Mouse (Mus musculus): ENCODE data around the gene Hoxa11. TPM values are rescaled to one million over a fixed set of nuclear protein-coding genes. Genes with fewer than 3 reads are reported as not detected.

The Hoxa11 gene
- total RNA-seq (2021), result not detected

DNA sequence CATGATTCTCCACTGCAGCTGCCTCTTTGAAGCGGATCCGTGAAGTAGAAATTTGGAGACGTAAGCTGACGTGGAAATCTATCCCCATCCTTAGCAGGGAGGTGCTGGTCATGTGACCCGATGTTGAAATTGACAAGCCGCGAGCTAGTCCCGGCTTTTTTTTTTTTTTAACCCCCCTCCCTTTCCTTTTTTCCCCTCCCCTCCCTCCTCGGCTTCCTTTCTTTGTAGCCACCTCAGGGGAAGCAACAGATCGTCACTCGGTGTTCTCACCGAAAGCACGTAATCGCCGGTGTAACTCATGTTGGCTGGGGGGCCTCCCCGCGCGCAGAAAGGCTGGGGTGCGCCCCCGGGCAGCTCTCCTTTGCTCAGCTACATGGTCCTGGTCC lies at the start of gene Hoxa11:
Hoxa11 (minus strand) TSS at position 54 of the 386 bp plus-strand sequence.
- intact Hi-C loops (cut with DNase I), result no loop called here
- no peak for DNase-seq

DNA sequence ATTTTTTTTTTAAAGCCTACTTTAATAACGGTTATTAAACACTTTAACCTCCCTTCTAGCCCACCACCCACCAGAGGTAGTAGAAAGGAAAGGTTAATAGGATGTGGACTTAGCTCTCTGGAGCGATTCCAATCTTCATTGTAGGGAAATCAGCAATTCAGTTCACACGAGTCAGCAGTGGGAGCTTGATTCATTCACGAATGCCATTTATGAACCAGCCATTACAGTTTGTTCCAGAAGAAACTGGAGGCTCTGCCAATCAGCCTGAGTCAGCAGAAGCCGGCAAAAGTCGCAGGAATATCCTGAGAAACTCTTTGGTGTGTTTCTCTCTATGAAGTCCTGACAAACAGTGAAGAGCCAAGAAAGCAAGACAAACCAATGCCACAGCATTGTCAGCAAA lies 49.0 kb upstream of the Hoxa11 start:
- intact Hi-C loops (cut with DNase I), result no loop called here
- DNase-seq, result no peak

DNA sequence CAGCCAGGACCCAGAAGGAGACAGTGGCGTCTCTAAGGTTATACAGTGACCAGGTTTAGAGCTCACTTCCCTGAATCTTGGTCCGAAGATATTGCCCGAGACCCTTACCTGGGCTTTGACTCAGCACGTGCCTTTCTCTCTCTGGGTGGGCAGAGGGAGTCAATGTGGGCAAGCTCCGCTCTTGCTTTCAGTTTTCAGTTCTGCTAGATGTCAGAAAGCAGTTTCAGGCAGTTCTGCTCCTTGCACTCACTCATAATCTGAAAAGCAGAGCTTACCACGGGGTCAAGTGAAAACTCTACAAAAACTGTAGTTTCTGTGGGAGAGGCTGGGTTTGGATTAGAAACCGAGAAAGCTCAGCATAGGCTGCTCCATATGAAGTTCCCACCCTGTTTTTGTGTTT lies 46.7 kb upstream of the Hoxa11 start:
- intact Hi-C loops (cut with DNase I), result no loop called here
- no peak for DNase-seq

DNA sequence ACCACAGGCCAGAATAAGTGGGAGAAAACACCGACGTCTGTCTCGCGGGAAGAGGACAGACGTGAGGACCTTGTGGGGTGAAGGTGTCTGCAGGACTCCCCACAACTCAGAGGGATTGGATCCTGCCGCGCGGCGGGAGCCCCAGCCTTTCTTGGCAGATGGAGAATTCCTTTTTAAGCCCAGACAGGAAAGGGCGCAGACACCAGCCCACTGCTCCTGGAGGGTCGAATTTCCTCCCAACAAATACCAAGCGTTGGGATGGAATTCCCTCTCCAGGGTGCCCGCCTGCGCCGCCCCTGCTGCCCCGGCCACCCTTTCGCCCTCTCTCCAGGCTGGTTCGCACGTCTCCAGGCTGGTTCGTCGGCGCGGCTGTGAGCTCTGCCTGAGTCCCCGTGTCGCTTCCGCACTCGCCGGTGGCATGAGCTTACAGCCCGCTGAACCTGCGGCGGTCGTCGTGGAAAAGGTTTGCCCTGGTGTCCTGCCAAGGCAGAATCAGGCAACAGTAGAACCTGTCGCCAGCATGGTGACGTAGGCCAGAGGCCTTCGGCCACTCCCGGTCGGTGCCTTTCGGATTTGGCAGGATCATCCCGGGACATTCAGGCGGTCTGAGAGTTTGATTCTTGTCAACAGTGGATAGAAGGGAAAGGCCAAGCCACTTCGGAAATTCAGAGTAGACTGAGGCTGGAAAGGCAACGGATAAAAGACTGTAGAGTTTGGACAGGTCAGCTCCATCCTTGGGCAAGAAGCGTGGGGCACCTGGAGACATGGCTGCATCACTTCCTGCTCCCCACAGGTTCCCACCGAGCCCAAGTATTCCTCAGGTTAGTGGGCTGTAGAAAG lies 45.6 kb upstream of the Hoxa11 start:
- intact Hi-C loops (cut with DNase I), result no loop called here
- DNase-seq, result no peak

DNA sequence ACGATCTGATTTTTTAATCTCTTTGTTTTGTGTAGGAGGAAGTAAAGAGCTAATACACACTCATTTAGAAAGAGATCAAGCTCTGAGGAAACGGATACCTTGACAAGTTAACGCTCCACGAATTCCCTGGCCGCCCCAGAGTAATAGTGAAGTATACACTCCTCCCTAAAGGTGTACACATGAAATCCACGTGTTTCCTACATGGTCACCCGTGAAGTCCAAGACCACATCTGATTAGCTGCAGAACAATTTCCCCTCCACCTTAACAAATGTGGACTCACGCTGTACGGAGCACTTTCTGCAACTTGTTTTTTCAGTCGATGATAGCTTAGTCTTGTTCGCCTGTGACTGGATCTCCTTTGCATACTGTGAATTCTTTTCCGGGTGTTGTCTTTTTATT lies 44.6 kb upstream of the Hoxa11 start:
- intact Hi-C loops (cut with DNase I), result no loop called here
- no peak for DNase-seq

DNA sequence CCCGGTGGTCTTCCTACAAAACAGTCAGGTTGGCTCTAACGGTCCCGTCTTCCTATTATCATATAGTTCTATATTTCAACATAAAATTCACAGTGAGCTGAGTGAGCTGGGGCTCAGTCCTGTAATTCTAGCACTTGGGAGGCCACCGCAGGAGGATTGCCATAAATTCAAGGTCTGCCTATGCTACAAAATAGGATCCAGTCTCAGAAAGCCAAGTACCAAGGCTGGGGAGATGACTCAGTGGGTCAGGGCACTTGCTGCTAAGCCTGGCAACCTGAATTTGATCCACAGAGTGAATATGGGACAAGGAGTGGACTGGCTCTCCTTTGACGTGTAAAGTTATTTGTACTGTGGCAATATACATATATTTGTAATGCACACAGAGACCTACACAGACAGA lies 38.3 kb upstream of the Hoxa11 start:
- intact Hi-C loops (cut with DNase I), result no loop called here
- no peak for DNase-seq

DNA sequence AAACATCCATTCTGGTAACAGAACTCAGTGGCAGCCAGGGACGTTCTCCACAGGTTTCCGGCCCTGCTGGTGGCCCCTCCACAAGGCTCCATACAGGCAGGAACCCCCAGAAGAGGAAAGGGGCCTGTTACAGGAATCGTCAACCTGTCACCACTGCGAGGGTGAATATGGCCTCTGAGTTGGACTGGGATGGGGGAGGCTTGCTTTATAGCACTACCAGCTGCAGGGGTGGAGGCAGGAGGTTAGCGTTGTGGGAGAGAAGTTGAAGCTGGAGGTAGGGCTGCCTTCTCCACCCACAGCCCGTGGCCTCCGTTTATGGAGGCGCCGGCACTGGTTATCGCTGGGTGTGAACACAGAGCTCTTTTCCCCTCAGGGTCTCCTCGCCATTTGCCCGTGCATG lies 35.5 kb upstream of the Hoxa11 start:
- intact Hi-C loops (cut with DNase I), result no loop called here
- no peak for DNase-seq

DNA sequence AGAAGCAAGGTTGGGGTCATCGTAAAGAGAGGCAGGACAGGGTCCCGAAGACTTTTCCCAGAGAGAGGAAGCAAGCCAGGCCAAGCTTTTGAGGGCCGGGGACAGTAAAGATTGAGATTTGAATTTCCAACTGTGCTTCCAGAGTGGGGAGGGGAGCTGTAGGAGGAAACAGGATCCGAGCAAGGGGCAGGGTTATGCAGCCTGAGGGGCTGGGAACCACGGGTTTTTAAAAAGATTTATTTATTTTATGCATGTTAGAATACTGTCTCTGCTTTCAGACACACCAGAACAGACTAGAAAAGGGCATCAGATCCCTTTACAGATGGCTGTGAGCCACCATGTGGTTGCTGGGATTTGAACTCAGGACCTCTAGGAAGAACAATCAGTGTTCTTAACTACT lies 31.3 kb upstream of the Hoxa11 start:
- intact Hi-C loops (cut with DNase I), result no loop called here
- DNase-seq, result no peak

DNA sequence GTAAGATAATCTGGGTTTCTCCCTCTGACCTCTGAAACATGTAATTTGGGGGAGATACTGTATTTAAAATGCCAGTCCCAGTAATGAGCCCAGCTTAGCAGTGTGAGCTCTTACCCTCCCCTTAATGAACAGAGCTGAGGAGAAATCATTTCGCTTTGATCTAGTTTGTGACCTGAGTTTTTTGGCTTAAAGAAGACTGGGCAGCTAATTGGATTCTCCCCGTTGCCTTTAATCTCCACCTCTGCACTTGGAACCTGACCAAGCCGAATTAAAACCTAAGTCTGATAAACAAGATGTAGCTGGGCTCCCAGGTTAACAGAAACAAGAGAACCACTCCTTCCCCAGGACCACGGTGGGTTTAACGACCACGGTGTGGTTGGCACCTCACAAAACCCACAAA lies 30.8 kb upstream of the Hoxa11 start:
- DNase-seq, result no peak
- intact Hi-C loops (cut with DNase I), result no loop called here

DNA sequence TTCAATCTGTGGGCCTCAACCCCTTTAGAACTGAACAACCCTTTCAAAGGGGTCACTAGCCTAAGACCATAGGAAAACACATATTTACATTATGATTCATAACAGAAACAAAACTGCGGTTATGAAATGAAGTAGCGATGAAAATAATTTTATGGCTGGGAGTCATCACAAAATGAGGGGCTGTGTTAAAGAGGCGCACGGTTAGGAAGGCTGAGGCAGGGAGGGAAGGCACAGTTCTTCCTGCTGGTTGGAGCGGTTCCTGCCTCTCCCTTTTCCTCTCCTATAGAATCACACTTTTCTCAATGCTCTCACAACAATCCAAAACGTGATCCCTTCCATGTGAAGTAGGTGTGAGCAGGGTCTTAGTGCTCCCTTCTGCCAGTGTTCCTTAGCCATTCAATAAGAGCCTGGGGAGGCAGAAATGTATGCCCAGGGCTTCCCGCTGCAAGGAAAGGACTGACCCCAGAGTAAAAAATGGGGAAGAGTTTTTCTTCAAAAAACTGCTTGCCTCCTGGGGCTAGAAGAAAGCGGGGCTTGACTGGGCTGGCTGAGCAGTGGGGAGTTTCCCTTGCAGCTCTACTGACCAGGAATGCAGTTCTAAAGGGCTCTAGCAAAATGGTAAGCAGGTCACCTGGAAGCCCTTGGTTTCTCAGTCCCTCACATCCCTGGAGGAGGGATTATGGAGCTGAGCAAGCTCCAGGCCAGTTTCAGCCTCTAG lies 30.1 kb upstream of the Hoxa11 start:
- intact Hi-C loops (cut with DNase I), result no loop called here

DNA sequence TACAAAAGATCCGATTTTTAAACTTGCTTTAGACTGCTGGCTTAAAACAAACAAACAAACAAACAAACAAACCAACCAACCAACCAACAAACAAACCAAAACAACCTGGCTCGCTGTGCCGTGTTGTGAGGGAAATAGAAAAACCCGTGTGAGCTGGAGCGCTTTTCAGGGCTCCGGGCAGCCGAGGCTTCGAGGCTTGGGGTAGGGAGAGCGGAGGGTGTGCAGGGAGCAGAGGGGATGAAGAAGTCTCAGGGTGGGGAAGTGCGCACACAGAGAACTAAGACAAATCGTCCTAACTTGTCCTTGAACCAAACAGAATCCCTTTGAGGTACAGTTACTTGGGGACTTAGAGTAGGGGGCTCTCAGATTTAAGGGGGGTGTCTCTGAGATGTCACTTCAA lies 29.0 kb upstream of the Hoxa11 start:
- no peak for DNase-seq
- intact Hi-C loops (cut with DNase I), result loop anchor here (5.0 kb wide), 2 partner anchors 453 to 563 kb away; no protein-coding TSS in a partner anchor

More for the DNA sequence above, 30.1 kb upstream of the Hoxa11 start:
- DNase-seq, result no peak

DNA sequence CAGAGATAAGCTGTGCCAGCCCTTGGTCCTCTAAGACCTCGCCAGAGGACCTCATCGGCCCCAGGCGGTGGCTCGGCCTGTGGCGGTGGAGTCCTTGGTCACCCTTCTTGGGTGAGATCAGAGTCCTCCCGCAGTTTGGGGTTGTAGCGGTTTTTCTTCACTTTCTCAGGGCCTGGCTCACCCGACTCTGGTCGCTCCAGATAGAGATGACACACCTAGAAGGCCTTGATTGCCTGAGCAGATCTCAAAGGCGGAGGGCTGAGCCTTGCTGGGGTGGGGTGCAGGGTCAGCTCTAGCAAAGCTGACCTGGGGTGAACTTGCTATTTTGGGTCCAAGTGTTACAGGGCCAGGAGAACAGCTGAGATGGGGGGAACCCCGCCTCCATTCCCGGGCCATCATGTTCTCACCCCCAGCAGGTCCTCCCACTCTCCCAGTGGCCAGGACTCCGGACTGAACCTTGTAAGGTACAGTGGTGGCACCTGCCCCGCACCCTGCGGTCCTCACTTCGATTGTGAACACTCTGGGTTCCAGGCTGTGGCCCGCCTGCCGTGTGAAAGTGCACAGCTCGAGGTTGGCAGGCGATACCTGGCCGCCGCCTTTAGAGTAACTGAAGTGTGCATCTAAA lies 28.2 kb upstream of the Hoxa11 start:
- intact Hi-C loops (cut with DNase I), result loop anchor here (5.0 kb wide), 2 partner anchors 454 to 564 kb away; no protein-coding TSS in a partner anchor
- no peak for DNase-seq

DNA sequence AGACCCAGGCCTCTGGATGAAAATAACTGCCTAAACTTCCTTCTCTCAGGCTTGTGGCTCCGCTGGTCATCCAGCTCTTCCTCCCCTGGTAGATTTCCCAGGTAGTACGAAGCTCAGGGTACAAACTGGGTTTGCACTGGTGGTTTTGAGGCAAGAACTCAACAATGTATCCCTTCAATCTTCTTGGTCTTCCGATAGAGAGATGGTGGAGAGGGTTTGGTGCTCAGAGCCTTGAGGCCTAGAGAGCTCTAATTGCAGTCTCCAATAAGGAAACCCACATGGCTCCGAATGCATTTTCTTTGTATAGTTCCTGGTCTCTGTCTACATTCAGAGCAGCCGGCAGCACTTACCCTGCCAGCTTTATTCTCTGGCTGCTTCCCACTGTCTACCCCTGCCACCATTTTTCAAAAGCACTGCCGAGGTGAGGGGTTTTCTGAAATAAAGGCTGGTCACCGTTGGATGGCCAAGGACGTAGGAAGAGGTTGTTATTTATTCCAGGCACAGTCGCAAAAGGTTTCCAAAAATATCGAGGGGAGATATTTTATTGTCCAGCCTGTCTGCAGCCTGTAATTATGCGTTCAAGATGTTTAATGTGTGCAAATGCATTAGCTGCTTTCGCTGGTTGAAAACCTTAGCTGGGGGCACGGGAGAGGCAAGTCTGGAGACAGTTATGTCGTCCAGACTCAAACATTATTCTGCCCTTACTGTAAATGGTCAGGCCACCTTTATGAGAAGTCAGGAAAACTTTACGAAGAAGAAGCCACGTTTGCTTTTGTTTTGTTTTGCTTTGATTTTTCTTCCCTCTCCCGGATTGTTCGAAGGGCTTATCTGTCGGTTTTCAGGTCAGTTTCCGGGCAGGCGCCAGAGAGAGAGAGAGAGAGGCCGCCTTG lies 27.4 kb upstream of the Hoxa11 start:
- no peak for DNase-seq
- intact Hi-C loops (cut with DNase I), result loop anchor here (5.0 kb wide), 2 partner anchors 454 to 564 kb away; no protein-coding TSS in a partner anchor

DNA sequence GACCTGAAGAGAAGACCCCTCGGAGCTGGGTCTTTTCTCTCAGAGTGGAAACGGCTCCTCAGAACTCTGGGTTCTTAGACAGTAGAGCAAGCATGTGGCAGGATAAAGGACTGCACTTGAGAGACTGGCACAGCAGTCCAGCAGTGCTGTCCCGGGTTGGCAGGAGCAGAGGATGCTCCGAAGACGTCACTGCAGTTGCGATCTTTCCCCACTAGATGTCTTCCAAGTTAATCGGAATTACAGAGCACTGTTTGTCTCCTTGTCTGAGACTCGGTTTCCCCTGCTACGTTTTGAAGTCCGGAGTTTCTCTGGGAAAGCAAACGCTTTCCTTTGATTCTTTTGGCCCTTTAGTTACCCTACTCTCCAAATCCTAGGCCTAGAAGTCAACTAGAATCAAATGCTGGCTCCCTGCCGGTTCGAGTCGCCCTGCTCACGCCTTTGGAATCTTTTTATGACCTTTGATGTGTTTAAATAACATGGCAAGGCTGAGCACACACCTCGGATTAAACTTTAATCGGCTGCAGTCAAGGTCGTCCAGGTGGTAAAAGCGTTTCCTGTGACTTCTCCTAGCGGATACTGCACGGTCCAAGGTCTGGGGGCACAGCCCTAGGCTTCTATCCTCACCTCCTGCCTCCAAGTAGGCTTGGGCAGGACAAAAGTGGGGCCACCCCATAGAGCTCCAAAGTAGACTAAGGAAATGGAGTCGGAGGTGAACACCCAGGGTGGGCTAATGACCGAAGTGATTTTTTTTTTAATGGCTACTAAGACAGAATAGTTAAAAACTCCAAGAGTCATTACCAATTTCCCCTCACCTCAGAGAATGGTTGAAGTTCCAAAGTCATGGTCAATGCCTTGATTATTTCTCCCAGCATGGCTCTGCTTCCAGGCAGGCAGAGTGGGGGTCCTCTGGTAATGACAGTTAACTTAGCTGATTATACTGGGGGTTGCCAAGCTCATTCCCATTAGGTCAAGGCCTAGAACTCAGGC lies 25.2 kb upstream of the Hoxa11 start:
- intact Hi-C loops (cut with DNase I), result loop anchor here (1.0 to 5.0 kb wide), 3 partner anchors 307 to 567 kb away; no protein-coding TSS in a partner anchor
- peak in 1 of 2 experiments; percentile 76 for DNase-seq

DNA sequence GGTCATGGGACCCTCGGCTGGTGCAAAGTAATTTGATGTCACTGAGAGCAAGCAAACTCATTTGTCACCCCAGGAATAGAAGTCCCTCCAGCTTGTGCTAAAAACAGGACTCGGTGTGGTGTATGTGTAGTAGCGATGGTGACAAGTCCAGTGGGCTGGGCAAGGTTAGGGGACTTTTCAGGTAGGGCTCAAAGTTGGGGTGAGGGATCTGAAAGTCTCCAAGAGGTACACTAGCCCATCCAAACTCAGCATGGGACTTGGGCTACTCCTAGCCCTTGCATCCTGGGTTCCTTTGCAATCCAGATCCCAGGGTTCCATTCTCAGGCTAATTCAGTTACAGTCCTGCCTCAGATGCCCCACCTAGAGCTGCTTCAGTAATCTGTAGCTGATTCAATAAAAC lies 23.1 kb upstream of the Hoxa11 start:
- no peak for DNase-seq
- intact Hi-C loops (cut with DNase I), result loop anchor here (10.0 kb wide), 1 partner anchor 46 kb away; the partner anchor contains the start of gene Evx1

DNA sequence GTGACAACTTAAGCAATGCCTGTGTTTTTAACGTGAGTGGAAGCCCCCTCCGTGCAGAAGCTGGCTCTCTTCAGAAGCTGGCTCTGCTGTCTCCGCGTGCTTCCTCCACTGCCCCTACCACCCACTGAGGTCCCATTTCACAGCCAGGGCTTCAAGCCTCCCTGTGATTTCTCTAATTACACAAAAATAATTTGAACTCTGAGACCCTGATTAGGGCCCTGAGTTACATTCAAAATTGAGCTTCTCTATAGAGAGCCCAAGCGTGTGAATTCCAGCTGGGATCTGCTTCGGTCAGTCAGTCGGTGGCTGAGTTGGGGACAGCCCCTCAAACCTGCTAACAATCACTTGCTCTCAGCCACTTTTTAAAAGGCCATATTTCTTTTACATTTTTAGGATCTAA lies 22.7 kb upstream of the Hoxa11 start:
- DNase-seq, result no peak
- intact Hi-C loops (cut with DNase I), result loop anchor here (10.0 kb wide), 1 partner anchor 46 kb away; the partner anchor contains the start of gene Evx1

DNA sequence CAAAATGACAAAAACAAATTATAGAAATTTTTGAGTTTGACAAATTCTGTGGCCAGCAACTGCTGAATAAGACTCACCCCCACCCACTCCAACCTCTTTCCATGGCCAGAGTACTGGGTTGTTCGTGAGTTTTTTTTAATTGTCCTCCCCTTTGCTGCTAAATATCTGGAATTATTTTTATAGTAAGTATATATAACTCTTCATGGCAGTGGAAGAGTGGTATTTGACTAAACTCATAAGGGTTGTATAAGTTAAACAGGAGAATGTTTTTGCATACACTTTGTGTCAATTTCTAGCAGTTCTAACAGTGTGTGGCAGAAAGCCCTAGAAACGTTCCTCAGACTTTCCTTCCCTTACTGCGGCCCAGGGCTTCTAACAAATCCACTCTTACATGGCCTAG lies 22.1 kb upstream of the Hoxa11 start:
- intact Hi-C loops (cut with DNase I), result loop anchor here (10.0 kb wide), 1 partner anchor 47 kb away; the partner anchor contains the start of gene Evx1
- no peak for DNase-seq

DNA sequence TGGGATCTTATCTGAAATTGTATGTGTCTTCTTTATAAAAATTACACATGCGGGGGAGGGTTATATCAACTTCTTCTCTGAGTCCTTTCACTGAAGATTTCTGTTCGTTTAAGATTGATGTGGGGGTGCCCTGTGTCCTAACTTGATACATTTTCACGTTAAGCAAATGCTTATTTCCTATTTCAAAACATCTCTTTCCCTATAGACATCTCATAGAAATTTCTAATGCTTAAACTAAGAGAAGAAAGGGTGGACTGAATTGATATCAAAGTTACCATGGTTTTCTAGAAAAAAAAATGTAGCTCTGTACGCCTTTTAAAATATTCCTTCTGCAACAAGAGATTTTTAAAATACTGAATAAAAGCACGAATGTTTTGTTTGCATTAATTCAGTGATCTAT lies 21.6 kb upstream of the Hoxa11 start:
- no peak for DNase-seq
- intact Hi-C loops (cut with DNase I), result loop anchor here (10.0 kb wide), 1 partner anchor 48 kb away; the partner anchor contains the start of gene Evx1

DNA sequence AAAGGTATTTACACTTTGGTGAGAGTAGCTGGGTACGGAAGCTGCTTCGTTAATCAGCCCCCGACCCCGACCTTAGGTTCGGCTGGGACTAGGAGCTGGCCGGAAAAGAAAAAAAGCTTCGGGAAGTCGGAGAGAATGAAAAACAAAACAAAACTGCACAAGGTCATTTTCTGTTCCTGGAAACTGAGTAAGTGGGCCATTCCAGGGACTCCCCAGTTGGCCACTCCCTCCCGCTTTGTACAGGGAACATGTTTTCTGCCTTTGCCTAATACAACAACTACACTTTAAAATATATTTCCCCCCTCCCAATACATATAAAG lies 21.0 kb upstream of the Hoxa11 start:
- intact Hi-C loops (cut with DNase I), result loop anchor here (10.0 kb wide), 1 partner anchor 48 kb away; the partner anchor contains the start of gene Evx1
- no peak for DNase-seq
